ENCODE assay signal across 11 mouse cellular contexts in genomic region chr3:22745026-22745425, GRCm38 (mm10).
A peak's percentile ranks its signal among the peaks of the same experiment; 100 is the strongest.
DNase-seq lines count a peak whose midpoint lies in the region; ATAC-seq and TF ChIP-seq lines count a peak whose summit lies in the region.
"Had no signal": no experiment of that assay in that cellular context is flagged by ENCODE, and none has a peak within 500 bp of the region (broad histone marks: within the 10 kb centered on the region; RNA-seq: fewer than 3 reads in every experiment).

No protein-coding gene starts in this region.

- TF ChIP-seq EP300 in MEL (IDR thresholded peaks at IDR 0.05; ENCODE audit: low read depth in 1 of 2, low read length in 2 of 2): no peak

- H3K4me2 ChIP-seq in kidney, embryonic 14.5 days (replicated peaks; ENCODE audit: low read depth, low read length): no peak overlapping the region
- H3K4me2 ChIP-seq: limb, embryonic 13.5 days; midbrain, embryonic 12.5 days had no signal

- no peak overlapping the region for H3K27ac ChIP-seq in kidney, embryonic 14.5 days (ENCODE audit: low read depth, low read length)
- no peak overlapping the region for H3K27ac ChIP-seq in MEL (ENCODE audit: control insufficient read depth, low read depth, low read length)
- H3K27ac ChIP-seq: limb, embryonic 13.5 days; midbrain, embryonic 12.5 days had no signal

- H3K27me3 ChIP-seq in kidney, embryonic 14.5 days (ENCODE audit: control insufficient read depth, insufficient read depth, low read length): no peaks in the 10 kb centered on the region
- H3K27me3 ChIP-seq in MEL (ENCODE audit: control insufficient read depth in 1 of 2, insufficient read depth in 2 of 2, low read length in 2 of 2): no peaks in the 10 kb centered on the region
- H3K27me3 ChIP-seq: limb, embryonic 13.5 days; midbrain, embryonic 12.5 days had no signal

- H3K4me1 ChIP-seq in kidney, embryonic 14.5 days (ENCODE audit: control insufficient read depth, insufficient read depth, low read length): no peaks in the 10 kb centered on the region
- no peaks in the 10 kb centered on the region for H3K4me1 ChIP-seq in MEL (ENCODE audit: control insufficient read depth in 1 of 2, insufficient read depth in 2 of 2, low read length in 2 of 2)
- H3K4me1 ChIP-seq: limb, embryonic 13.5 days; midbrain, embryonic 12.5 days had no signal

- no peak overlapping the region for H3K4me3 ChIP-seq in kidney, embryonic 14.5 days (ENCODE audit: low read length)
- H3K4me3 ChIP-seq in MEL (ENCODE audit: control insufficient read depth in 1 of 2, insufficient read depth in 1 of 2, low read depth in 2 of 2, low read length in 2 of 2): no peak overlapping the region
- H3K4me3 ChIP-seq: limb, embryonic 13.5 days; midbrain, embryonic 12.5 days had no signal

- peak in 2 of 3 experiments; percentile 6 to 50; a peak in 2 of 6 replicates for TF ChIP-seq CTCF in MEL (IDR thresholded peaks at IDR 0.05 in 2 of 3, conservative IDR thresholded peaks at IDR 0.05 in 1 of 3; ENCODE audit: control insufficient read depth in 1 of 3, insufficient read depth in 1 of 3, low read depth in 2 of 3, low read length in 3 of 3, poor library complexity in 1 of 3, severe bottlenecking in 1 of 3)

- no peak for ATAC-seq in kidney, embryonic 14.5 days (ENCODE audit: low FRiP score, low TSS enrichment)

- DNase-seq in kidney, adult 9 months: peak; percentile 4
- peak; percentile 49 for DNase-seq in MEL (ENCODE audit: low read depth, low spot score)
- DNase-seq in brain, adult 2 months (ENCODE audit: low read depth, low spot score): peak; percentile 68
- peak; percentile 3 to 42 for DNase-seq in layer of hippocampus, postnatal 14 days (ENCODE audit: low spot score in 2 of 2)
- DNase-seq in ovary, postnatal 14 days (ENCODE audit: low spot score): no peak
- no peak for DNase-seq in lung, adult 18-20 months
- DNase-seq: kidney, adult 8-10 months; thymus, postnatal 25 days had no signal

- no peaks in the 10 kb centered on the region for H3K36me3 ChIP-seq in kidney, embryonic 14.5 days (ENCODE audit: control insufficient read depth, insufficient read depth, low read length)
- no peaks in the 10 kb centered on the region for H3K36me3 ChIP-seq in MEL (ENCODE audit: control insufficient read depth in 1 of 2, insufficient read depth in 2 of 2, low read length in 2 of 2)
- H3K36me3 ChIP-seq: limb, embryonic 13.5 days; midbrain, embryonic 12.5 days had no signal

- peak; percentile 70 for TF ChIP-seq RAD21 in MEL (IDR thresholded peaks at IDR 0.05; ENCODE audit: low read depth, low read length)

- TF ChIP-seq POLR2A in MEL (IDR thresholded peaks at IDR 0.05; ENCODE audit: control insufficient read depth in 1 of 2, insufficient read depth in 1 of 2, low read depth in 1 of 2, low read length in 2 of 2, poor library complexity in 1 of 2): no peak

- no peaks in the 10 kb centered on the region for H3K9me3 ChIP-seq in kidney, embryonic 14.5 days (ENCODE audit: control insufficient read depth, low read length)
- H3K9me3 ChIP-seq in MEL (replicated peaks; ENCODE audit: insufficient read depth, low read length): no peaks in the 10 kb centered on the region
- H3K9me3 ChIP-seq: limb, embryonic 13.5 days; midbrain, embryonic 12.5 days had no signal

- no peaks in the 10 kb centered on the region for H3K79me2 ChIP-seq in MEL (ENCODE audit: control insufficient read depth, insufficient read depth, low read length, poor library complexity)

- no peak overlapping the region for H3K9ac ChIP-seq in kidney, embryonic 14.5 days (ENCODE audit: low read depth, low read length)
- no peak overlapping the region for H3K9ac ChIP-seq in MEL (ENCODE audit: control insufficient read depth, low read depth, low read length, poor library complexity, severe bottlenecking)
- H3K9ac ChIP-seq: limb, embryonic 13.5 days; midbrain, embryonic 12.5 days had no signal

TF ChIP-seq in MEL, 35 proteins besides CTCF, POLR2A, EP300 and RAD21:
- TF ChIP-seq SMC3 (IDR thresholded peaks at IDR 0.05; ENCODE audit: low read depth, low read length): peak; percentile 60
- peak; percentile 43 for TF ChIP-seq ZC3H11A (IDR thresholded peaks at IDR 0.05; ENCODE audit: low read depth, low read length)
- no peak for TF ChIP-seq POLR2AphosphoS5 (IDR thresholded peaks at IDR 0.05; ENCODE audit: borderline replicate concordance, low read depth, low read length)
- peak; percentile 60 for TF ChIP-seq GATA1 (IDR thresholded peaks at IDR 0.05; ENCODE audit: low read depth, low read length)
- no peak for TF ChIP-seq USF1 (IDR thresholded peaks at IDR 0.05; ENCODE audit: low read depth, low read length)
- no peak for TF ChIP-seq TCF12 (IDR thresholded peaks at IDR 0.05; ENCODE audit: low read depth, low read length)

Comparison
In these comparisons a context has a peak if more than half of its experiments do, and no peak if none do; other contexts are left out.
1. DNase-seq: peak in kidney, adult 9 months (single experiment), MEL (single experiment), brain, adult 2 months (single experiment) and layer of hippocampus, postnatal 14 days (2 of 2); none in ovary, postnatal 14 days (single experiment) and lung, adult 18-20 months (0 of 2).